Mouse (Mus musculus) adrenal gland, adult (tissue): ENCODE measurements around the gene Gpr135.
"Not testable (repeated sequence)": the region's sequence is repeated elsewhere in the genome, so short reads cannot be mapped to it uniquely, and the experiment has no call there.

Experiments
- DNase-seq, 2 experiments: peaks; one replicate each; pipeline ENCODE4 v3.0.0; 2022 to 2023; ENCODE audit warnings: low spot score in 1 of 2; ENCODE audit not compliant: inconsistent age in 2 of 2

The Gpr135 gene

GRCm38 (mm10) chr12:72053303-72053702 is 17.6 kb downstream of the Gpr135 start:
- DNase-seq, result peak in 1 of 2 experiments; percentile 65

- no peak for DNase-seq
Measured at GRCm38 (mm10) chr12:72052571-72052970, 18.4 kb downstream of the Gpr135 start.

- DNase-seq, result no peak
Measured at GRCm38 (mm10) chr12:72050821-72051220, 20.1 kb downstream of the Gpr135 start.

GRCm38 (mm10) chr12:72050156-72050555 is 20.8 kb downstream of the Gpr135 start:
- not testable (repeated sequence) for DNase-seq

- peak in 1 of 2 experiments; percentile 56 for DNase-seq
Measured at GRCm38 (mm10) chr12:72047513-72047912, 23.4 kb downstream of the Gpr135 start.

GRCm38 (mm10) chr12:72041238-72041637 is 29.7 kb downstream of the Gpr135 start:
- DNase-seq, result no peak

GRCm38 (mm10) chr12:72039501-72039900 is 31.4 kb downstream of the Gpr135 start:
- no peak for DNase-seq

- no peak for DNase-seq
Measured at GRCm38 (mm10) chr12:72038866-72039265, 32.1 kb downstream of the Gpr135 start.

GRCm38 (mm10) chr12:72037049-72037448 is 33.9 kb downstream of the Gpr135 start:
- DNase-seq, result no peak

GRCm38 (mm10) chr12:72036097-72036661 is 34.7 kb downstream of the Gpr135 start:
- DNase-seq, result no peak

- peak in 1 of 2 experiments; percentile 22 for DNase-seq
Measured at GRCm38 (mm10) chr12:72031794-72032193, 39.1 kb downstream of the Gpr135 start.

GRCm38 (mm10) chr12:72031171-72031570 is 39.8 kb downstream of the Gpr135 start:
- no peak for DNase-seq

- no peak for DNase-seq
Measured at GRCm38 (mm10) chr12:72025275-72025795, 45.6 kb downstream of the Gpr135 start.

- DNase-seq, result peak in 1 of 2 experiments; percentile 68
Measured at GRCm38 (mm10) chr12:72023572-72023971, 47.4 kb downstream of the Gpr135 start.

- DNase-seq, result peak in 1 of 2 experiments; percentile 81
Measured at GRCm38 (mm10) chr12:72022790-72023189, 48.1 kb downstream of the Gpr135 start.

- DNase-seq, result no peak
Measured at GRCm38 (mm10) chr12:72021543-72021942, 49.4 kb downstream of the Gpr135 start.

- no peak for DNase-seq
Measured at GRCm38 (mm10) chr12:72020285-72020684, 50.6 kb downstream of the Gpr135 start.
